Mouse (Mus musculus): ENCODE results near the gene A1cf. TPM values are rescaled to one million over a fixed set of nuclear protein-coding genes. Genes with fewer than 3 reads are reported as not detected.

Gene A1cf
- polyA plus RNA-seq, 1 experiment = 0.03 TPM

DNA sequence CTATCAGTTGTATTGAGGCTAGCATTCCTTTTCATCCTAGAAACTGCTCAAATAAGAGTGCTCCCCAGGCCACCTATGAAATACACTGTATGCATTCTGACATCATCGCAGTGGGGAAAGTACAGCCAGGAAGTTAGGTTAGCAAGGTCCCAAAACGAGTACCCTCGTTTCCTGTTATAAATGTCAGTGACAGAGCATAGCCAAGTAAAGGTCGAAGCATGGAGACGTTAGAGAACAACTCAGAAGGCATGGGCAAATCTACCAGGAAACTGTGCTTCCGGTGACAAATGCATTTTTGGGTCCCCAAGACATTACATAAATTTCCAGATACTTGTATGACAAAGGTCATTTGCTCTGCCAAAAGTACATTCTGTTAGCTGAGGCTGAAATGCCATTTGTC is 41.9 kb downstream of the A1cf start:
- no peaks in the 10 kb centered on the region for H3K4me1 ChIP-seq (ENCODE audit: control insufficient read depth, insufficient read depth, low read length)
- TF ChIP-seq CTCF (IDR thresholded peaks at IDR 0.05; ENCODE audit: borderline replicate concordance, insufficient read depth, low read depth, low read length) (no peak), POLR2A (IDR thresholded peaks at IDR 0.05; ENCODE audit: borderline replicate concordance, insufficient read depth, low read length) (no peak)
- WGBS = 82% methylated on average over 6 of the region's 6 CpGs
- no peak overlapping the region for H3K4me3 ChIP-seq (replicated peaks; ENCODE audit: insufficient read depth, low read depth, low read length)
- DNase-seq = no peak
- H3K27me3 ChIP-seq (ENCODE audit: control insufficient read depth, insufficient read depth, low read length) = no peaks in the 10 kb centered on the region
- no peak overlapping the region for H3K27ac ChIP-seq (ENCODE audit: insufficient read depth, low read length)

DNA sequence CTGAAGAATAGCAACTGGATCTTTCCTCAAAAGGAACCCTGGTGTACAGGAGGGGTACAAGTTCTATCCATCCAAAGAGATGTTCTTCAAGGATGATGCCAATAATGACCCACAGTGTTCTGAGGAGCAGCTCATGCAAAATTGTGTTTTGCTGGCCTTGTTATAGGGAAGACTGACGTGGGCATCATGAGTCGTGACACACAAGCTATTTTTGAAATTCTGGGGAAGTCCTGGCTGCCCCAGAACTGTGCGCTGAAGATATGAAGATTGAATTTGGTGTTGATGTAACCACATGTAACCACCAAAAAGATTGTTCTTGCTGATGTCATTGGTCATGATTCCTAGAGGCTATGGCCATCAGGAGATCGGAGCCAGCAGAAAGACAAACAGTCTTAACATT is 45.4 kb downstream of the A1cf start:
- Histone ChIP-seq H3K27ac (ENCODE audit: insufficient read depth, low read length) (no peak overlapping the region), H3K4me1 (ENCODE audit: control insufficient read depth, insufficient read depth, low read length) (no peaks in the 10 kb centered on the region), H3K27me3 (ENCODE audit: control insufficient read depth, insufficient read depth, low read length) (no peaks in the 10 kb centered on the region), H3K4me3 (replicated peaks; ENCODE audit: insufficient read depth, low read depth, low read length) (no peak overlapping the region)
- no peak for DNase-seq
- 92% methylated on average over 4 of the region's 4 CpGs for WGBS
- TF ChIP-seq CTCF (IDR thresholded peaks at IDR 0.05; ENCODE audit: borderline replicate concordance, insufficient read depth, low read depth, low read length) (no peak), POLR2A (IDR thresholded peaks at IDR 0.05; ENCODE audit: borderline replicate concordance, insufficient read depth, low read length) (no peak)

DNA sequence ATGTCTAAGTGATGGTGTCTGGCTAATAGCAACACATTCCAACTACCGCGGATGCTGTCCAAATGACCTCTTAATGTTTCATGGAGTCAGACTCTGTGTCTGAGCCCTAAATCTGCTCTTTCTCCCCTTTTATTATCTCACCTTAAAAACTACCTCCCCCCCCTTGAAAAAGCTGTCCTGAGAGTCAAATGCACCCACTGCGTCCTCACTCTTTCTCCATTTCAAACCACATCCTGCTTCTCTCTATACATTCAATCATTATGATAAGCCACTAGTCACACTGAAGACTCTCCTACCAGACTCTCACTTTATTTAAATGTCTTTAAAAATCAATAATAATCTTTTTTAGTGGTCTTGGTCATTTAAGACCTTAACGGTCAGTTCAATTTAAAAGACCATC is 51.8 kb downstream of the A1cf start:
- TF ChIP-seq POLR2A (IDR thresholded peaks at IDR 0.05; ENCODE audit: borderline replicate concordance, insufficient read depth, low read length) (no peak), CTCF (IDR thresholded peaks at IDR 0.05; ENCODE audit: borderline replicate concordance, insufficient read depth, low read depth, low read length) (no peak)
- 97% methylated on average over 4 of the region's 4 CpGs for WGBS
- no peak for DNase-seq

DNA sequence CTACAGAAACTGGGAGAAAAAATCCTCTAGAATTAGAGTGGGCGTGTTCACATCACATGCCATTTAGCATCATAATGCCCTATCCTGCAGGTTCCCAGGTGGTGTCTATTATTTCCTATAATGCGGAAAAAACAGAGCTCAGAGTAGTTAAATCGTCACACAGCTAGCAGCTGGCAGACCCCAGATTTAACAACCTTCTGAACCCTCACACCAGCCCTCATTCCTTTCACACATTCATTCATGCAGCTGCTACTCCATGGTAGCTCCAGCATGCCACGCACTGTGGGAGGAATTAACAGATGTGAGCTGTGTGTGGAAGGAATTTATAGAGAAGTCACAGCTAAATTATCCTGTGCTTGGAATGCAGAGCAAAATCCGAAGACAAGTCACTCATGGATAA is 53.3 kb downstream of the A1cf start:
- no peaks in the 10 kb centered on the region for H3K4me1 ChIP-seq (ENCODE audit: control insufficient read depth, insufficient read depth, low read length)
- WGBS = 24% methylated on average over 5 of the region's 5 CpGs
- no peak overlapping the region for H3K4me3 ChIP-seq (replicated peaks; ENCODE audit: insufficient read depth, low read depth, low read length)
- TF ChIP-seq CTCF (IDR thresholded peaks at IDR 0.05; ENCODE audit: borderline replicate concordance, insufficient read depth, low read depth, low read length) (no peak), POLR2A (IDR thresholded peaks at IDR 0.05; ENCODE audit: borderline replicate concordance, insufficient read depth, low read length) (no peak)
- DNase-seq = no peak
- H3K27me3 ChIP-seq (ENCODE audit: control insufficient read depth, insufficient read depth, low read length) = no peaks in the 10 kb centered on the region
- H3K27ac ChIP-seq (ENCODE audit: insufficient read depth, low read length) = no peak overlapping the region

More for the DNA sequence above, 51.8 kb downstream of the A1cf start:
- no peaks in the 10 kb centered on the region for H3K27me3 ChIP-seq (ENCODE audit: control insufficient read depth, insufficient read depth, low read length)
- H3K4me1 ChIP-seq (ENCODE audit: control insufficient read depth, insufficient read depth, low read length) = no peaks in the 10 kb centered on the region
- no peak overlapping the region for H3K4me3 ChIP-seq (replicated peaks; ENCODE audit: insufficient read depth, low read depth, low read length)
- no peak overlapping the region for H3K27ac ChIP-seq (ENCODE audit: insufficient read depth, low read length)

DNA sequence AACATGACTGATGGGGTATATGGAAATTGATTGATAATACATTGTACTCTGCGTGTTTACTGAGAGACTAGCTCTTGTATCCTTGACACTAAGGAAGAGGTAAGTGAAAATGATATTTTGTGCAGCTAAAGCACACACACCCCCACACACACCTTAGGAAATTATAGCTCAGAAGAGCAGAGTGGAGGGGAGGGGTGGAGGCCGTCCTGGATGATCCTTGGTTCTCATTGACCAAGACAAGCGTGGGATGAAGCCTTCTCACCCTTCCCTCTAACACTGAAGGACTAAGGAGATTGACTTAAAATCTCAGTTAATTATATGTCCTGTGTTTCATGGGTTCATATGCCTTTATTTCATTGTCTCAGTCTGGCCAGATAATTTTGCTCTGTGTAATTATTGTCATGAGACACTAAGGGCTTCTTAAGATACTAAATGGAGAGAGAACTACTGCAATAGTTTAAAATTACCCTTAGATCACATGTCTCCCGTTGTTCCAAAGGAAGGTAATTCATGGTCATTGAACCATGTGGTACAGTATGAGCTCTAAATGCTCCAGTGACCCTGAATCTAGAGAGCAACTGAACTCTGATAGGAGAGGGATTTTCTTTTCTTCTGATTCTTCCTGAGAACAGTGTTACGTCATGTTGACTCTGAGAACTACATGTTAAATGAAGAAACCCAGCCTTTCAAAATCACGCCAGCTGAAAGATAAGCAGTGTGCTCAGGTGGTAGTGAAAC is 55.2 kb downstream of the A1cf start:
- Histone ChIP-seq H3K27me3 (ENCODE audit: control insufficient read depth, insufficient read depth, low read length) (no peaks in the 10 kb centered on the region), H3K27ac (ENCODE audit: insufficient read depth, low read length) (no peak overlapping the region)
- TF ChIP-seq POLR2A (IDR thresholded peaks at IDR 0.05; ENCODE audit: borderline replicate concordance, insufficient read depth, low read length) = no peak
- no peak for TF ChIP-seq CTCF (IDR thresholded peaks at IDR 0.05; ENCODE audit: borderline replicate concordance, insufficient read depth, low read depth, low read length)

DNA sequence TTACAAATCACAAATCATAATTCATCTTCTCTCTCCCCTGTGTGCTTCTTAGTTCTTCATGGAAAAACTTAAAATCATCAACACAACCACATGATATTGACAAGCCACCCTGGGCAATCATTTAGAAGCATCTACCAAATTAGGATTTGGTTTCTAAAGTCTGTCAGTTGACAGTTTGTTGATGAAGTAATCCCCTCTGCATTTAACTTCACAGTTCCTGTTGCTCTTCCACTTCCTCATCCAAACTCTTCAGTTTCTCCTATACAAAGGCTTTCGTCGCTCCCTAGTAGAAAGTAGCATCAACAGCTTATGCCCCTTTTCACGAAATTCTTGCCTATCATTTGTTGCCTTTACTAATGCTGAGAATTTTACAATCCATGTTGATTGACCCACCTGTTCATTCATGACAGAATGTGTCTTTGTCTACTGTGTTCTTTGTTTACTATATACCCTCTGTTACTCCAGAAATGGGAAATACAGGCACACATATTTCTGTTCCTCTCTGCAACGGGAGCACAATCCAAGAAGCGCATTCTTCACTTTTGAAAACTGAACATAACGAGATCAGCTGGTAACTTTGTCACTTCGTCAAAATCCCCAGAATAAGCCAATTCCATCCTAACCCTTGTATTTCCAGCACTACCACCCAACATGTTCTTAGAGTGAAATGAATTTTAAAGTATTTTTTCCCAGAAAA is 82.4 kb downstream of the A1cf start:
- H3K27ac ChIP-seq (ENCODE audit: insufficient read depth, low read length) = no peak overlapping the region
- TF ChIP-seq POLR2A (IDR thresholded peaks at IDR 0.05; ENCODE audit: borderline replicate concordance, insufficient read depth, low read length) (no peak), CTCF (IDR thresholded peaks at IDR 0.05; ENCODE audit: borderline replicate concordance, insufficient read depth, low read depth, low read length) (no peak)
- no peaks in the 10 kb centered on the region for H3K4me1 ChIP-seq (ENCODE audit: control insufficient read depth, insufficient read depth, low read length)
- no peak overlapping the region for H3K4me3 ChIP-seq (replicated peaks; ENCODE audit: insufficient read depth, low read depth, low read length)
- DNase-seq = no peak
- WGBS = 79% methylated on average over 7 of the region's 7 CpGs
- H3K27me3 ChIP-seq (ENCODE audit: control insufficient read depth, insufficient read depth, low read length) = no peaks in the 10 kb centered on the region

More for the DNA sequence above, 55.2 kb downstream of the A1cf start:
- DNase-seq = no peak
- H3K4me3 ChIP-seq (replicated peaks; ENCODE audit: insufficient read depth, low read depth, low read length) = no peak overlapping the region
- H3K4me1 ChIP-seq (ENCODE audit: control insufficient read depth, insufficient read depth, low read length) = no peaks in the 10 kb centered on the region
- 77% methylated on average over 6 of the region's 6 CpGs for WGBS

DNA sequence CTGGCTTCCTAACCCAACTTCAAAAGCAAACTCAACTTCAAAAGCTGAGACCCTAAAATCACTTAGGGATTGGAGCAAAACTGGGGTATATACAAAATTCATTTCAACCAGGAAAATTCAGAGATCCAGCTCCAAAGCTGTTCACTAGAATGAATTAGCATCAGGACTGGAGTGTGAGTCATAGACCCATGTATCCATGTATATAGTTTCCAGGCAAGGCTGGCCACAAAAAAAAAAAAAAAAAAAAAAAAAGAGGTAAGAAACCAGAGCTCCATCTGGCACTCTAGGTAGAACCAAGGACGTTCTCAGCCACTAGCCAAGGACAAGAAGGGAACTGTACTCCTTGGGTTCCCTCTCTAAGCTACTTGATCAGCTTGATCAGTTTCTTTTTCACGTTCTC is 85.2 kb downstream of the A1cf start:
- no peaks in the 10 kb centered on the region for H3K27me3 ChIP-seq (ENCODE audit: control insufficient read depth, insufficient read depth, low read length)
- DNase-seq = no peak
- H3K4me1 ChIP-seq (ENCODE audit: control insufficient read depth, insufficient read depth, low read length) = no peaks in the 10 kb centered on the region
- 80% methylated on average over 2 of the region's 2 CpGs for WGBS
- no peak overlapping the region for H3K4me3 ChIP-seq (replicated peaks; ENCODE audit: insufficient read depth, low read depth, low read length)
- TF ChIP-seq POLR2A (IDR thresholded peaks at IDR 0.05; ENCODE audit: borderline replicate concordance, insufficient read depth, low read length) (no peak), CTCF (IDR thresholded peaks at IDR 0.05; ENCODE audit: borderline replicate concordance, insufficient read depth, low read depth, low read length) (no peak)
- H3K27ac ChIP-seq (ENCODE audit: insufficient read depth, low read length) = no peak overlapping the region

DNA sequence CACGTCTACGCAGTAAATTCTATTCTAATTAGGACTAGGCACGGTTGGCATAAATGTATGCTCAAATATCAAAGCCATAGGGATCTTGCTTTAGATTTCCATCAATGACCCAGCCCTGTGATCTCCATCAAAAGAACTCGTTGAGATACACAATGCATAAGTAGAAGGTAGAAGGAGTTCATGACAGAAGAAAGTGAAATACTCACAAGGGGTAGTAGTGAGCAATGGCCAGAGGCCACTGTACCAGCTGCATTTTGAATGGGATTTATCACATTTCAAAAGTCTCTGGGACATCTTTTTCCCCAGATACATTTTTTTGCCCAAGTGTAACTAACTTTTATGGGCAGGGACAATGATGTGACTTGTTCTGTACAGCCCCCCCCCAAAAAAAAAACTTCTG is 85.7 kb downstream of the A1cf start:
- no peaks in the 10 kb centered on the region for H3K27me3 ChIP-seq (ENCODE audit: control insufficient read depth, insufficient read depth, low read length)
- H3K4me3 ChIP-seq (replicated peaks; ENCODE audit: insufficient read depth, low read depth, low read length) = no peak overlapping the region
- no peak for DNase-seq
- TF ChIP-seq CTCF (IDR thresholded peaks at IDR 0.05; ENCODE audit: borderline replicate concordance, insufficient read depth, low read depth, low read length) (no peak), POLR2A (IDR thresholded peaks at IDR 0.05; ENCODE audit: borderline replicate concordance, insufficient read depth, low read length) (no peak)
- no peak overlapping the region for H3K27ac ChIP-seq (ENCODE audit: insufficient read depth, low read length)
- H3K4me1 ChIP-seq (ENCODE audit: control insufficient read depth, insufficient read depth, low read length) = no peaks in the 10 kb centered on the region
- WGBS = 84% methylated on average over 4 of the region's 4 CpGs

Data from cerebellum, adult 2 months (tissue).